Mouse (Mus musculus): ENCODE measurements at regions not wholly inside any gene's neighbourhood (a gene's known extent, or its start where the extent isn't known, plus 50 kb on each side); places are given as distances from the start of the nearest gene placed in this dataset.

DNA sequence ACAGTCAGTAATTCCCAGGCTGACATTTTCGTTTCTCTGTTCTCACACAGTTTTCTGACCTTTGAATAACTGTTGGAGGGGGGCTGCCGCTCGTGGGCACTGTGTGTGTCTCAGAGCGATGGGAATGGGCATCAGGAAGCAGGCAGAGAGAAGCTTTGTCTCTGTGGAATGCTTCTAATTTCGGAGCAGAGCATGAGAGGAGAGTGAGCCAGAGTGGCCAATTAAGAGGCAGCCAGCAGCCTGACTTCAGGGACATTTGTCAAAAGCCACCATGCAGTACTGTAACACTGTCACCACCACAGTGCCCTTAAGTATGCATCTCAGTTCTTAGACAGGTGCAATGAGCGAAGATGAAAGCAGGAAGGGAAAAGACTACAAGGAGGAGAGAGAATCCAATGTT, 592.1 kb downstream of the Dcdc2c start:
- TF ChIP-seq POLR2A (IDR thresholded peaks at IDR 0.05; ENCODE audit: low read depth, low read length), result no peak
- TF ChIP-seq CTCF (conservative IDR thresholded peaks at IDR 0.05; ENCODE audit: insufficient read depth, insufficient read length, low read depth, low read length), result no peak
